Mouse (Mus musculus) hindlimb bud, embryonic 11.5 days (tissue): ENCODE measurements around the gene Patz1.

Experiments used
- DNase-seq: peaks from one replicate; pipeline ENCODE4 v3.0.0-alpha.2; 2012; ENCODE audit warnings: low read depth, low spot score; ENCODE audit errors: extremely low spot score

Patz1 gene

DNA sequence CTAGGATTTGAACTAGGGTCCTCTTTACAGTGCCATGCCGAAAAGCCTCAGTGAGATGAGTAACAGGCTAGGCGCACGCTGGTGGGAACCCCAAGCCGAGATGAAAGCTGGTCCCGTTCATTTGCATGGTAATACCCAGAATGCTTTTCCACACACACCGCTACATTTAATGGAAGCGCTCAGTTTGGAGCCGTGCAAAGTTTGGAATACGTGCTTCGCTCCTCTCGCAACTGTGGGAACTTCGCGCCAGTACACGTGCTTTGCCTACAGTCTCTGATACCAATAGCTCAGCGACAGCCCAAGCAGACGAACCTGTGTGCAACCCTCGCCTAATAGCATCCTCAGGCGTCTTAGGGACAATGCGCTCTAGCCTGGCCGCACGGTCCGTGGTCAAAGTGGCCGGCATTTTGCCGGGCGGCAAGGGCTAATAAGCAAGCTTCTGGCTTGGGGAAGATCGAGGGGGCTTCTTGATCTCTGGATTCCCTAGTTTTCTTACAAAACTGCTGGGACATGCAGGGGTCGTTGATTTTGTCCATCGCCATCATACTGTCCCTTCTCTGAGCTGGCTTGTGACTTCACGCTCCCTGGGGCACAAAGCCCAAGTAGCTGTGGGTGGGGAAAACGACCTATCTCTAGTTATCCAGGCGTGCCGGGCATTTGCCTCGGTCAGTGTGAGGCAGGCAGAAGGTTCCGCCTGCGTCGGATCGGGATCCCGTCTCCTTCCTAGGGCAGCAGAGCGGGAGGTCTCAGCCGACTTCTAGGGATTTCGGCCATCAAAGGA is at the start of gene Patz1:
Gene Patz1, plus strand, starts transcription at position 354 of the 781 bp plus-strand sequence.
- peak; percentile 39 for DNase-seq

DNA sequence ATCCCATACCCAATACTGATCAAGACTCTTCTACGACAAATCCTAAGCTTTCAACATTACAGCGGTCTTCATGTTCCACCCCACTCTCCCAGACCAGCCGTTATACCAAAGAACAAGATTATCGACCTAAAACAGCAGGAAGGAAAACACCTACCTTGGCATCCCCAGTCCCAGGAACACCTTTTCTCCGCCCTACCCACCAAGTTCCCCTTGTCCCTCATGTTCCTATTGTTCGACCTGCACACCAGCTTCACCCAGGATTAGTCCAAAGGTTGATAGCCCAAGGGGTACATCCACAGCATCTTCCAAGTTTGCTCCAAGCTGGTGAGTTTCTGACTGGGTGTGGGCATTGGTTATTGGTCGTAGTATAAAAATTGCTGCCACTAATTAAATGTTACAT is 46.3 kb upstream of the Patz1 start:
- no peak for DNase-seq

DNA sequence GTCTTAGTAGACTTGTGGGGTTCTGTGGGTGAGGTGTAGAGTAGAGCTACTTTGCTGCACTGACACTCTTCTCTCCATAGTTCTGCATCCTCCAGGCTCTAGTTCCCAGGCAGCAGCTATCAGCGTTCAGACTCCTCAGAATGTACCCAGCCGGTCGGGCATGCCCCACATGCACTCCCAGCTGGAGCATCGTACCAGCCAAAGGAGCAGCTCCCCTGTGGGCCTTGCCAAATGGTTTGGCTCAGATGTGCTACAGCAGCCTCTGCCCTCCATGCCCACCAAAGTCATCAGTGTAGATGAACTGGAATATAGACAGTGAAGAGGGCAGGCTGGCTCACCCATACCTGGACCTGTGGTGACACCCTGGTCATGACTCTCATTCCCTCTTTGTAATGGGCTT is 44.9 kb upstream of the Patz1 start:
- no peak for DNase-seq

DNA sequence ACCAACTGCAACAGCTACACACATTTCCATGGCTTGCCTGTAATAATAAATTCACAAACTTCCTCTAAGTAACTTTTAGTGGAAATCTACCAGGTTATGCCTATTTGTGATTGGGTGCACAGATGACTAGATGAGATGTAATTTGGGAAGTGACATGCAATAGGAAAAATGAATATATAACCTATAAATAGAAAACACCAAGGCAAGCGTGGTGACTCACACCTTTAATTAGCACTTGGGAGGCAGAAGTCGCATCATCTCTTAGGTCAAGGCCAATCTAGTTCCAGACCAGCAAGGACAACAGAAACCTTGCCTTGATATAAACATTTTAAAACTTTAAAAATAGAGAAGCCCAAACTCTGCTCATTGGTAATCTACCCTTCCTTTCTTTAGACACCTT is 41.3 kb upstream of the Patz1 start:
- no peak for DNase-seq

DNA sequence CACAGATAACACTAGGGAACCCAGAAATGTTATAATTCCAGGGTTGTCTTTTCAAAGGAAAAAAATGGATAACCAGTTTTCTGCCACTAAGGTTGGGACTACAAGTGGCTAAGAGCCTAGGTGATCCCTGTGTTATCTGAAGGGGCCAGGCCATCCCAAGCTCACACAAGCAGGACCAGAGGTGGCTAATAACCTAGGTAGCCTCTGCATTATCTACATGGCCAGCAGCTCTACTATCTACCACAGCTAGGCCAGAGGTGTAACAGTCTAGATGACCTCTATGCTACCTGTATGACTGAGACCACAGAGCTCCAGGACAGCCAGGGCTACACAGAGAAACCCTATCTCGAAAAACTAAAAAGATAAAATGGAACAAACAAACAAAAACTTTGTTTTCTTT is 29.1 kb upstream of the Patz1 start:
- no peak for DNase-seq

DNA sequence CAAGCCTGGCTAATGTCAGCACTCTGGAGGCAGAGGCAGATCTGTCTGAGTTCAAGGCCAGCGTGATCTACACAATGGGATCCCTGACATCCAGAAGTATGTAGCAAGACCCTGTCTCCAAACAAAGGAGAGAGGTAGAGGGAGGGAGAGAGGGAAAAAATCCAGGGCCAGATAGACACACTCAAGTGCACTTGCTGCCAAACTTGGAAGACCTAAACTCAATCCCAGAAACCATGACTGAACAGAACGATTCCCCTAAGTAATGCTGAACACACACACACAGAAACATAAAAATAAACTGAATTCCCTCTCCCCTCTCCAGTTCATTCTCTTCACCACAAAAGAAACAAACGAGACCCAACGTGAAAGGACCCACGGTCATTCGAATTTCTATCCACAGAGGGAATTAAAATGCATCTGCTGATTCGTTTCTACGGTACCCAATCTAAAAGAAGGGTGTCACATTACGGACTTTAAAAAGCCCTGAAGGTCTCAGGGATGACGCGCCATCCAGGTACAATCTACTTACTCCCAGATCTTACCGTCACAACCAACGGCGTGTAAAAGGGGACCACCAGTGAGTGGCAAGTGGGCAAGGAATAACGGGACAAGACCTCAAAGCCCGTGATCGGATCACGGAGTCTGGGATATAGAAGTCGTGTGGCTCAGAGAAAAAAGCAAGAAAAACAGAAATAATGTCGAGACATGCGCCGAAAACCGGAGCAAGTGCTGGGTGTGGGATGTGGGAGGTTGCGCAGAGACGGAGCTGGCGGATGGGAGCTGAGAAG is 23.2 kb upstream of the Patz1 start:
- DNase-seq = peak; percentile 63

DNA sequence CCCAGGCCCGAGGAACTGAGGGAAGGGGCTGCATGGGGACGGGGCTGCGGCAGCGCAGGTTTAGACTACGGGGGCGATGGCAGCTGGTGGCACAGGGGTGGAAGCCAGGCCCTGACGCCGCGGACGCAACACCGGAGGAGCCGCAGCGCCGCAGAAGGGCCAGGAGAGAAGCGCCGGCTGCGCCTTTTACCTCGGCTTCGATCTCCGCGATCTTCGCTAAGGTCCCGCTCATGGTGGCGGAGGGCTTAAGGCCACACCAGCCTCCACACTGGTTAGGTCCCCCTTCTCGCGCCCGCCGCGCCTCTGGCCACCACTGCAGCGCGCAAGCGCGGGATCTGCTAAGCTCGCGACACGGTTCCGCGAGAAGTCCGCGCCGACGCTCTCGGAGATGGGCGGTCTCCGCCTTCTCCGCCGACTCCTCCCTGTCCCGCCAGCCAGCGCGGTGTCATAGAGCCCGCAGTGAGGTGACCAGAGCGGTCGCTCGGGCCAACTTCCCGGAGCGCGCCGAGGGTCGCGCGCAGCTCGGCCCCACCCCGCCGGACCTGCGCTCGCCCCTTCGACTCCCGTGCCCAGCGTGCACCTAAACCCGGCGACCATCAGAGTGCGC is 22.5 kb upstream of the Patz1 start, which contains the start of gene Drg1:
Gene Drg1, minus strand, starts transcription at position 337 of the 607 bp plus-strand sequence.
- peak; percentile 82 for DNase-seq

DNA sequence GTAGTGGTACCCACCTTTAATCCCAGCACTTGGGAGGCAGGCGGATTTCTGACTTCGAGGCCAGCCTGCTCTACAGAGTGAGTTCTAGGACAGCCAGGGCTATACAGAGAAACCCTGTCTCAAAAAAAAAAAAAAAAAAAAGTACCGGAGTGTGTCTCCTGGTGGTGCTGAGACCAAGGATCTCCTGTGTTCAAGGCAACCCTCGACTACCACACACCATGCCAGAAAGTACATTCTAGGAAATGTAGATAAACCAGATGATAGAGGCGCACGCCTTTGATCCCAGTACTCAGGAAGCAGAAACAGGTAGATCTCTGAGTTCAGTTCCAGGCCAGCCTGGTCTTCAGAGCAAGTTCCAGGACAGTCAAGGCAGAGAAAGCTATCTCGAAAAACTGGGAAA is 21.5 kb upstream of the Patz1 start:
- DNase-seq = no peak

DNA sequence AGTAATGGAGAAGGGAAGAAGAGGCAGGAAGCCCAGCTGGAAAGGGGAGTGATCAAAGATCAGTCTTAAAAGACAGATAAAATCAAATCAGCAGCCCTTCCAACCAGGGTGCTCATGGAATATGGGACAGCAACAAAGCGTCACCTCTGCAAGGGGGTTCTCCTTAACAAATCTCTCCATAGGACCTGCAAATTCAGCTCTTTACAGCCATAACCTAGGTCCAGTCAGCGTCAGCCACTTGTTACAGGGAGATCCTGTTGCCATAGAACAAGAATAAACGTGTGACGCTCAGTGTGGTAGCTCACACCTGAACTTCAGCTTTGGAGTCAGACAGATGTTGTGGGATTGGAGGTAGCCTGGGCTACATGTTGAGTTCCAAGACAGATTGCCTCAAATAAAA is 19.4 kb upstream of the Patz1 start:
- DNase-seq = no peak

DNA sequence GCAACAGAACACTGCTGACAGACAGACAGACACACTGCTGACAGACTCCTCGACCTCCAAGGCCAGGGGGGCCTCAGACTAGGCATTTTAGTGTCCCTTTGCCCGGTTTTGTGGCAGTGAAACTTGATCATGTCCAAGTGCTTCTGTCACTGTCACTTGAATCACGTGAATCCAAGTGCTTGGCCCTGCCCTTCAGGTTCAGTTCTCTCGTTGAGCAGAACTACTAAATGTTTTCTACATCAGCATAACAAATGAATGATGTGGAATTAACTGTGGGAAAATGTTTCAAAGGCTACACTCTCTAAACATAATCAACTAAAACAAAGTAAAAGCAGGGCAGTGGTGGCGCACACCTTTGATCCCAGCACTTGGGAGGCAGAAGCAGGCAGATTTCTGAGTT is 10.3 kb upstream of the Patz1 start:
- no peak for DNase-seq

DNA sequence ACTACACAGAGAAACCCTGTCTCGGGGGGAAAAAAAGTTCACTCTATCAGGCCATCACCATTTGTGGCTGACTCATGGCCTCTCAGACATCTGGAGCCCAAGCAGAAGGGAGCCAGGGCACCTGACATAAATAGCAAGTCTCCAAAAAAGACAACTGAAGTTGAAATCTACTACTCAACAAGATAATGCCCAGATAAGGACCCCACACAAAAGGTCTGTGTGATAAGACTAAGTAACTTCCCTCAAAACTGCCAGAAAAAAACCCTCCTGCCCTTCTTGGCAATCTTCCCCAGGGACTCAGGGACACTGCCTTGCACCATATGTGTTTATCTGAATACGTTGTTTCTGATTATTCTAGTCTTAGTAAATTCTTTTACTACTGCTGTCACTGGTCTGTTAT is 8.9 kb upstream of the Patz1 start:
- DNase-seq = no peak

DNA sequence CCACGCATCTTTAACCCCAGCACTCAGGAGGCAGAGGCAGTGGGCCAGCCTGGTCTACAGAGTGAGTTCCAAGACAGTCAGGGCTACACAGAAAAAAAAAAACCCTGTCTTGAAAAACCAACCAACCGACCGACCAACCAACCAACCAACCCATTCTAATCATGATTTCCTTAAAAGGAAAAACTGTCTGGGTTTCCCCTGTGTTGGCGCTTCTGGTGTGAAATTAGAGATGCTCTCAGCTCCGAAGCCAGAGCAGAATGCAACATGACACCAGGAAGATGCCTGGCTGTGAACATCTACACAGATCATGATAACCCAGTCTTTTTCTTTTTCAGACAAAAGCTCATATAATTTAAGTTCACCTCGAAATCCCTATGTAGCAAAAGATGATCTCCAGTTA is 5.8 kb upstream of the Patz1 start:
- DNase-seq = no peak

DNA sequence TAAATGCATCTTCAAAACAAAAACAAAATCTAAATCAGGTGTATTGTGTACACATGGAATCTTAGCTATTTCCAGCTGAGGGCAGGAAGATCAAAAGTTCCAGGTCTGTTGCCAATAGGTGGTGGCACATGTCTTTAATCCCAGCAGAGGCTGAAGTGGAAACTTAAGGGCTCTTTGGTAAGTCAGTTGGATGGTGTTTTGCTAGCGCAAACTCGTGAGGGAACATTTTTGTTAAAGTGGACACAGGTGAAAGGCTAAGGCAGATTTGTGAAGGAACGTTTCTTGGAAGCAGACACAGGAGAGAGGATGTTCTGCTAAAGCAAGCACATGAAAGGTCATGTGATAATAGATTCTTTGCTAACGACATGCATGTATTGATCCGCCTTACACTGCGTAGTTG is 5.0 kb upstream of the Patz1 start:
- DNase-seq = no peak

DNA sequence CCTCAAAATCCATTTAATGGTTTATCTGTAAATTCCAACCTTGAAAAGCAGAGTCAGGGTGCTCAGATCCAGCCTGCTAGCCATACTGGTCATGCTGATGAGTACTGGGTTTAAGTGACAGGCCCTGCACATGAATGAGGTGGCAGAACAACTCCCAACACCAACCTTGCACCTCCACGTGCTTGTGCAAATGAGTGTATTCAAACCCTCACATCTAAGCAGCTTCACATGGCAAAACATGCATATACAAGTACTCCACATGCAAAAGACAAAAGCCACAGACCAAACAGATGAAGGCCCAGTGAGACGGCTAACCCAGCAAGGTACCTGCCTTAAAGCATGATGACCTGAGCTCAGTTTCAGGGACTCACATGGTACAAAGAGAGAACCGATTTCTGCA is 2.7 kb upstream of the Patz1 start:
- no peak for DNase-seq

DNA sequence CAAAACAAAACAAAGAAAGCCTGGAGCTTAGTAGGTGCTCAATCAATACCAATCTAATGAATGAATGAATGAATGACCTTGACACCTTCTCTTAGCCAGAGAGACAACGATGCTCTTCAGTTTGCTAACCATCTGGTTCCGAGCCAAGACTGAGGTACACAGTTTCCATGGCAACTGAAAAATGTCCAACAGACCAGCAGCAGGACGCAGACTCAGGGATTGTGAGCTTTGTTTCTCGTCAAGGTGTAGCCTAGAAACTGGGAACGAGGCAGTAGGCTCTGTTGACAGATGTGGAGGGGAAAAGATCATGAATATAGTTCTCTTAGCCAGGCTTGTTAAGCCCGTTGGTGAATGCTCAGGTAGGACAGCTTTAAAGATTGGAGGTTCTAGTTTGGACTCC is 1.5 kb upstream of the Patz1 start:
- DNase-seq = no peak

DNA sequence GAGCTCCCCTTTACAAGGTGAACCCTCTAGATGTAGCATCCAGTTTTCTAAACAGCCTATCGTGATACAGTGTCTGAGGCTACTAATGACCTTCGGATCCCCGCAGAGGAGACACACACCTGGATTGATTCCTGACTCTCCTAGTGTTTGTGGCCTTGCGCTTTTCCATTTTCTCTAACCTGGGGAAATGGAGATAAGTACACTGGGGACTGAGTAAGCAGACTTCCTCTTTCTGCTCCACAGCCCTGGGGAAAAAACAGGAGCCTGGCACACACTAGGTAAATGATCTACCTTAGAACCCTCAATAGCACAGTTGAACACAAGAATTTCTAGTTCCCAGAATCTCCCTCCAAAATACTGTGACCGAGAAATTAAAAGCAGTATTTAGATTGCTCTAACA is 753 bp upstream of the Patz1 start:
- no peak for DNase-seq

DNA sequence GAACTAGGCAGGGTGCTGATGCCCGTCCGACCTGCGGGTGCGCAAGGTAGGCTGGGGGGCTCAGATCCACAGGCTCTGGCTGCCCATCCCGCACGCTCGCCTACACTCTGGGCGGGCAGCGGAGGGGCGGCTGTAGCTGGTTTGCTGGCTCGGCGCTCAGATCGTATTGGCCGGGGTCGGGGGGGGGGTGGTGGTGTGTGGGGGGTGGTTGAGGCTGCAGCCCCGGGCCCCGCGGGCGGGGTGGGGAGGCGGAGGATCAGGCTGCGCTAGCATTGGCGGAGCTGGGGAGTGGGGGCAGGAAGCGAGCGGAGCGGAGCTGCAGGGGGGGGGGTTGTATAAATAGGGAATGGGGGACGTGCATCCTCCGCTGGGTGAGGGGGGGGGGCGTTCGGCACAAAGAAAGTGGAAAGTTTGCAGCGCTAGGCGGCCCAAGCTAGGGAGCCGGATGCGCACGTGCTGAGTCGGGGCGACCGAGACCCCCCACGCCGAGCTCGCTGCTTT is 678 bp downstream of the Patz1 start:
- DNase-seq = no peak

DNA sequence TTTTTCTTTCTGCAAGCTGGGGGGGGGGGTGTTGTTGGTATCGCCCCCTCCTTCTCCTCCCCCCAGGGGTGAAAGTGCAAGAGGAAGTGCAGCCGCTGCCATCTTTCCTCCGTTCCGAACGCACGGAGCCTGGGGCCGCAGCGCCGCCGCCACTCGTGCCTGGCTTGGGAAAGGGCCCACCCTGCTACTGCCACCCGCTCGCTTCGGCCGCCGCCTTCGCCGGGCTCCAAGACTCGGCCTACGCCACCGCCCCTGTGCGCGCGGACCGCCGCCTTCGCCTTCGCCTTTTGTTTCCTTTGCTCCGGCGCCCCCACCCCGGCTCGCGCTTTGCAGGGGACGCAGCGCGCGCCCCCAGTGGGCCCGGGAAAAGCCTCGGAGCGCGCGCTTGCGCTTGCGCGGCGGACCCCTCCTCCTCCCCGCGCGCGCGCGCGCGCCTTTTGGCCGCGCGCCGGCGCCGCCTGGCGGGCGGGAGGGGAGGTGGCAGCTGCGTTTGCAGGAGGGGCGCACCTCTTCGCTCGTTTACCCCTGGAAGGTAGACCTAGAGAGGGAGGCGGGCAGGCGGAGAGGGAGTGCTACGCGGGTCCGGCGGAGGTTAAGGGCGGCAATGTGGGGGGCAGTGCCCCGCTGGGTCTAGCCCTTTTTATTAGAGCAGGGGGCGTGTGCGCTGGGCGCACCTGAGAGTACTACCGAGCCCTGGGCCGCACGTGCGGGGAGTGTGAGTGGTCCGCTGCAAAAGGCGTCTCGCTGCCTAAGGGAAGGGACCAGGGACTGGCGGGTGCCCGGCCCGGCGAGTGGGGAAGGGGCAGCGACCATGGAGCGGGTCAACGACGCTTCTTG is 1.3 kb downstream of the Patz1 start:
- DNase-seq = peak; percentile 47

DNA sequence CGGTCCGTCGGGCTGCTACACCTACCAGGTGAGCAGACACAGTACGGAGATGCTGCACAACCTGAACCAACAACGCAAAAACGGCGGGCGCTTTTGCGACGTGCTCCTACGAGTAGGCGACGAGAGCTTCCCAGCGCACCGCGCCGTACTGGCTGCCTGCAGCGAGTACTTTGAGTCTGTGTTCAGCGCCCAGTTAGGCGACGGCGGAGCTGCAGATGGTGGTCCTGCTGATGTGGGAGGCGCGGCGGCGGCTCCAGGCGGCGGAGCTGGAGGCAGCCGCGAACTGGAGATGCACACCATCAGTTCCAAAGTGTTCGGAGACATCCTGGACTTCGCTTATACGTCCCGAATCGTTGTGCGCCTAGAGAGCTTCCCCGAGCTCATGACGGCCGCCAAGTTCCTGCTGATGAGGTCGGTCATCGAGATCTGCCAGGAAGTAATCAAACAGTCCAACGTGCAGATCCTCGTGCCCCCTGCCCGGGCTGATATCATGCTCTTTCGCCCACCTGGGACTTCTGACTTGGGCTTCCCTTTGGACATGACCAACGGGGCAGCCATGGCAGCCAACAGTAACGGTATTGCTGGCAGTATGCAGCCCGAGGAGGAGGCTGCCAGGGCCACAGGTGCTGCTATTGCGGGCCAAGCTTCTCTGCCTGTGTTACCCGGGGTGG is 2.1 kb downstream of the Patz1 start:
- no peak for DNase-seq

DNA sequence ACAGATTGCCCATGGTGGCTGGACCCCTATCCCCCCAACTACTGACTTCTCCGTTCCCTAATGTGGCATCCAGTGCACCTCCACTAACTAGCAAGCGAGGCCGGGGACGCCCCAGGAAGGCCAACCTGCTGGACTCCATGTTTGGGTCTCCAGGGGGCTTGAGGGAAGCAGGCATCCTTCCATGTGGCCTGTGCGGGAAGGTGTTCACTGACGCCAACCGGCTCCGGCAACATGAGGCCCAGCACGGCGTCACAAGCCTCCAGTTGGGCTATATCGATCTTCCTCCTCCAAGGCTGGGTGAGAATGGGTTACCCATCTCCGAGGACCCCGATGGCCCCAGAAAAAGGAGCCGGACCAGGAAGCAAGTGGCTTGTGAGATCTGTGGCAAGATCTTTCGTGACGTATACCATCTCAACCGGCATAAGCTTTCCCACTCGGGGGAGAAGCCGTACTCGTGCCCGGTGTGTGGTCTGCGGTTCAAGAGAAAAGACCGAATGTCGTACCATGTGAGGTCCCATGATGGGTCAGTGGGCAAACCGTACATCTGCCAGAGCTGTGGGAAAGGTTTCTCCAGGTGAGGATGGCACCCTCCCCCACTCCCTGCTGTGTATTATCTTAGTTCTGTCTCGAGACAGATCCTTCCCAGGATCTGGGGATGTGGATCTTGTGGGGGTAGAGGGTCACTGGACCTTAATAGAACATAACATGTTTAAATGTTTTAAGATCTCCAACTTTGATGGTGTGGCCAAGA is 2.8 kb downstream of the Patz1 start:
- no peak for DNase-seq
